Mouse (Mus musculus): Measurements from ENCODE around the gene Tmem239. TPM values are rescaled to one million over a fixed set of nuclear protein-coding genes. Genes with fewer than 3 reads are reported as not detected.
"Not testable (repeated sequence)": the region's sequence is repeated elsewhere in the genome, so short reads cannot be mapped to it uniquely, and the experiment has no call there.

Tmem239 gene
- polyA plus RNA-seq (2014; fragmentation: Nextera tagmentation; extraction: Ambion mirVana) = not detected in 2 replicates

GRCm38 (mm10) chr2:130406178-130406577 lies at the start of gene Tmem239:
Gene Tmem239 (plus strand): TSS chr2:130406478.
- Histone ChIP-seq H3K4me1 (replicated peaks; ENCODE audit: control insufficient read depth, insufficient read depth, low read length) (no peaks in the 10 kb centered on the region; the same call in 1 of the 2 replicates), H3K36me3 (ENCODE audit: control insufficient read depth, insufficient read depth, low read length) (no peaks in the 10 kb centered on the region), H3K9ac (ENCODE audit: low read length) (no peak within 1 kb of the TSS), H3K4me2 (ENCODE audit: low read length) (no peak within 1 kb of the TSS), H3K9me3 (ENCODE audit: control insufficient read depth, low read length) (no peaks in the 10 kb centered on the region), H3K27ac (ENCODE audit: low read depth) (no peak within 1 kb of the TSS), H3K27me3 (replicated peaks; ENCODE audit: control insufficient read depth, insufficient read depth, low read length) (no peaks in the 10 kb centered on the region), H3K4me3 (ENCODE audit: low read depth, low read length) (no peak within 1 kb of the TSS)
- 82% methylated on average over 2 of the region's 2 CpGs for WGBS
- ATAC-seq (replicated peaks; ENCODE audit: low FRiP score, low TSS enrichment, low read depth) (no peak), DNase-seq (ENCODE audit: low spot score) (no peak)

DNA sequence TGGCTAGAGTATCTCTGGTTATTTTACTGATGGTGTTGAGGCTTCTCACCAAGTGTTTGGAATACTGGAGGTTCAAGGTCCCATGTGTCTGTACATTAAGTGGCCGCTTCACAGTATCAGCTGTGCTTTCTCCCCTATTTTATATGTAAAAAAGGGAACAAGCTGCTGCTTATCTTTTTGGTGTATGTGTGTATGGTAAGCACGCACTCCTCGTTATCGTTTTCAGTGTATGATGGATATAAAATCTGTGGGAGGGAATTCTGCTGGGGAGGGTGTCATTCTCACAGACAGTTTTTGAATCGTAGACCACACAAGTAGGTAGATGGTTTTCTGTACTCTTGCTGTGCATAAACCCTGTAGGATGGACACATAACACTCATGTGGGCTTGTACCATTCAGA lies 48.7 kb upstream of the Tmem239 start:
- H3K27me3 ChIP-seq (replicated peaks; ENCODE audit: control insufficient read depth, insufficient read depth, low read length) = peaks cover 37% of the 10 kb centered on the region
- WGBS = 93% methylated on average over 5 of the region's 5 CpGs
- H3K4me3 ChIP-seq (ENCODE audit: low read depth, low read length) = no peak overlapping the region
- DNase-seq (ENCODE audit: low spot score) (no peak), ATAC-seq (replicated peaks; ENCODE audit: low FRiP score, low TSS enrichment, low read depth) (no peak)
- H3K4me2 ChIP-seq (ENCODE audit: low read length) = no peak overlapping the region
- no peaks in the 10 kb centered on the region for H3K36me3 ChIP-seq (ENCODE audit: control insufficient read depth, insufficient read depth, low read length)
- no peaks in the 10 kb centered on the region for H3K9me3 ChIP-seq (ENCODE audit: control insufficient read depth, low read length)
- no peaks in the 10 kb centered on the region for H3K4me1 ChIP-seq (replicated peaks; ENCODE audit: control insufficient read depth, insufficient read depth, low read length)
- H3K27ac ChIP-seq (ENCODE audit: low read depth) = no peak overlapping the region
- no peak overlapping the region for H3K9ac ChIP-seq (ENCODE audit: low read length)

DNA sequence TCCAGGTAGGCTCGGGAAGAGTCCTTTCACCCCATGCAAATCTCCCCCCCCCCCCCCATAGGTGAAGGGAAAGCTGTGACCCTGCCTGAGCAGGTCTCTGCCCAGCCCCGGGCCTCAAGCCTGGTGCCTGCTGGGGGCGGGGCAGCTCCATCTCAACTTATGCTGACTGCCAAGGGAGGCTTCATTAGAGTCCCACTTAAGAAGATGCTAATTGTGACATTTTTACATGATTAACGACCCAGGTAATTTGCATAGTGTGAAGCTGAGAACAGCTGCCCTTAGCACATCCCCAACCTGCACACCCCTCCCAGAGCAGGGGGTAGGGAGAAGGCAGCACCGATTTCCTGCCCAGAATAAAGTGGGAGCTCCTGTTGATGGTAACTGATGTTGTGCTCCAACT lies 47.4 kb upstream of the Tmem239 start:
- DNase-seq (ENCODE audit: low spot score) = no peak
- WGBS = 14% methylated on average over 5 of the region's 5 CpGs
- peaks cover 48% of the 10 kb centered on the region for H3K27me3 ChIP-seq (replicated peaks; ENCODE audit: control insufficient read depth, insufficient read depth, low read length)

GRCm38 (mm10) chr2:130362511-130363026 lies 43.7 kb upstream of the Tmem239 start:
- ATAC-seq (replicated peaks; ENCODE audit: low FRiP score, low TSS enrichment, low read depth) = no peak
- Histone ChIP-seq H3K36me3 (ENCODE audit: control insufficient read depth, insufficient read depth, low read length) (no peaks in the 10 kb centered on the region), H3K9me3 (ENCODE audit: control insufficient read depth, low read length) (no peaks in the 10 kb centered on the region), H3K27me3 (replicated peaks; ENCODE audit: control insufficient read depth, insufficient read depth, low read length) (peaks cover 48% of the 10 kb centered on the region), H3K4me2 (ENCODE audit: low read length) (no peak overlapping the region), H3K4me3 (ENCODE audit: low read depth, low read length) (no peak overlapping the region), H3K4me1 (replicated peaks; ENCODE audit: control insufficient read depth, insufficient read depth, low read length) (no peaks in the 10 kb centered on the region), H3K27ac (ENCODE audit: low read depth) (no peak overlapping the region), H3K9ac (ENCODE audit: low read length) (no peak overlapping the region)
- DNase-seq (ENCODE audit: low spot score) = peak; percentile 83
- 10% methylated on average over 14 of the region's 14 CpGs for WGBS

More for the DNA sequence above, 47.4 kb upstream of the Tmem239 start:
- Histone ChIP-seq H3K4me2 (ENCODE audit: low read length) (no peak overlapping the region), H3K4me1 (replicated peaks; ENCODE audit: control insufficient read depth, insufficient read depth, low read length) (no peaks in the 10 kb centered on the region), H3K9me3 (ENCODE audit: control insufficient read depth, low read length) (no peaks in the 10 kb centered on the region), H3K9ac (ENCODE audit: low read length) (no peak overlapping the region), H3K27ac (ENCODE audit: low read depth) (no peak overlapping the region), H3K4me3 (ENCODE audit: low read depth, low read length) (no peak overlapping the region), H3K36me3 (ENCODE audit: control insufficient read depth, insufficient read depth, low read length) (no peaks in the 10 kb centered on the region)
- ATAC-seq (replicated peaks; ENCODE audit: low FRiP score, low TSS enrichment, low read depth) = no peak

- Histone ChIP-seq H3K36me3 (ENCODE audit: control insufficient read depth, insufficient read depth, low read length) (no peaks in the 10 kb centered on the region), H3K27me3 (replicated peaks; ENCODE audit: control insufficient read depth, insufficient read depth, low read length) (peaks cover 31% of the 10 kb centered on the region), H3K27ac (ENCODE audit: low read depth) (no peak overlapping the region), H3K4me3 (ENCODE audit: low read depth, low read length) (peak overlapping the region; percentile 28), H3K9ac (ENCODE audit: low read length) (peak overlapping the region; percentile 8; the same call in 1 of the 2 replicates), H3K4me2 (ENCODE audit: low read length) (peak overlapping the region; percentile 47), H3K9me3 (ENCODE audit: control insufficient read depth, low read length) (no peaks in the 10 kb centered on the region), H3K4me1 (replicated peaks; ENCODE audit: control insufficient read depth, insufficient read depth, low read length) (no peaks in the 10 kb centered on the region)
- no peak for DNase-seq (ENCODE audit: low spot score)
- peak; percentile 50 for ATAC-seq (replicated peaks; ENCODE audit: low FRiP score, low TSS enrichment, low read depth)
- 16% methylated on average over 30 of the region's 30 CpGs for WGBS
Observed at GRCm38 (mm10) chr2:130365211-130366094, 40.8 kb upstream of the Tmem239 start.

DNA sequence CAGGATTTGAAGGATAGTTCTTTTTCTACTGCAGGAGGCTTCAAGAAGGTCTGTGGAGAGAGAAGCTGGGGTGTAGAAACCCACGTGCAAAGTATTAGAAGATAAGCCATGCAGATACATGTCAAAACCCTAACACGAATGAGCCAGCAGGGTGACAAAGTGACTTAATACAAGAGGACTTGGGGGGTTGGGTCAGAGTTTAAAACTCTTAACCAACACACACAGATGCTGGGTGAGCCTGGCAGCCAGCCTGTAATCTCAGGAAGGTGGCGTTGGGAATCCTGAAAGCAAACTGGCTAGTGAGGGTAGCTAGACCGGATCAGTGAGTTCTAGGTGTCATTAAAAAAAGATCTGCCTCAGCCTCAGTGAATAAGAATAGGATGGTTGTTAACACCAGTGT lies 38.9 kb upstream of the Tmem239 start:
- Histone ChIP-seq H3K4me1 (replicated peaks; ENCODE audit: control insufficient read depth, insufficient read depth, low read length) (no peaks in the 10 kb centered on the region), H3K4me3 (ENCODE audit: low read depth, low read length) (no peak overlapping the region), H3K36me3 (ENCODE audit: control insufficient read depth, insufficient read depth, low read length) (no peaks in the 10 kb centered on the region), H3K27ac (ENCODE audit: low read depth) (no peak overlapping the region), H3K9me3 (ENCODE audit: control insufficient read depth, low read length) (no peaks in the 10 kb centered on the region), H3K27me3 (replicated peaks; ENCODE audit: control insufficient read depth, insufficient read depth, low read length) (peaks cover 13% of the 10 kb centered on the region), H3K9ac (ENCODE audit: low read length) (no peak overlapping the region), H3K4me2 (ENCODE audit: low read length) (no peak overlapping the region)
- ATAC-seq (replicated peaks; ENCODE audit: low FRiP score, low TSS enrichment, low read depth) (no peak), DNase-seq (ENCODE audit: low spot score) (no peak)
- 63% methylated on average over 4 of the region's 4 CpGs for WGBS

- H3K9ac ChIP-seq (ENCODE audit: low read length); ATAC-seq (replicated peaks; ENCODE audit: low FRiP score, low TSS enrichment, low read depth); H3K9me3 ChIP-seq (ENCODE audit: control insufficient read depth, low read length); H3K27me3 ChIP-seq (replicated peaks; ENCODE audit: control insufficient read depth, insufficient read depth, low read length); H3K4me2 ChIP-seq (ENCODE audit: low read length); H3K4me3 ChIP-seq (ENCODE audit: low read depth, low read length); H3K4me1 ChIP-seq (replicated peaks; ENCODE audit: control insufficient read depth, insufficient read depth, low read length); DNase-seq (ENCODE audit: low spot score); H3K36me3 ChIP-seq (ENCODE audit: control insufficient read depth, insufficient read depth, low read length); H3K27ac ChIP-seq (ENCODE audit: low read depth): not testable (repeated sequence)
- WGBS = 14% methylated on average over 1 of the region's 1 CpGs
Observed at GRCm38 (mm10) chr2:130373026-130373425, 33.3 kb upstream of the Tmem239 start.

- Histone ChIP-seq H3K36me3 (ENCODE audit: control insufficient read depth, insufficient read depth, low read length) (no peaks in the 10 kb centered on the region), H3K4me3 (ENCODE audit: low read depth, low read length) (no peak overlapping the region), H3K4me1 (replicated peaks; ENCODE audit: control insufficient read depth, insufficient read depth, low read length) (no peaks in the 10 kb centered on the region), H3K9ac (ENCODE audit: low read length) (no peak overlapping the region), H3K27ac (ENCODE audit: low read depth) (no peak overlapping the region), H3K4me2 (ENCODE audit: low read length) (no peak overlapping the region), H3K9me3 (ENCODE audit: control insufficient read depth, low read length) (no peaks in the 10 kb centered on the region), H3K27me3 (replicated peaks; ENCODE audit: control insufficient read depth, insufficient read depth, low read length) (no peaks in the 10 kb centered on the region)
- WGBS = 78% methylated on average over 4 of the region's 4 CpGs
- DNase-seq (ENCODE audit: low spot score) (no peak), ATAC-seq (replicated peaks; ENCODE audit: low FRiP score, low TSS enrichment, low read depth) (no peak)
Observed at GRCm38 (mm10) chr2:130374951-130375350, 31.3 kb upstream of the Tmem239 start.

All from intestine, embryonic 14.5 days (tissue).